Mouse (Mus musculus) lung, embryonic 14.5 days (tissue): Measurements from ENCODE around the gene Gm3424. TPM values are rescaled to one million over a fixed set of nuclear protein-coding genes. Genes with fewer than 3 reads are reported as not detected.
"Not testable (repeated sequence)": the region's sequence is repeated elsewhere in the genome, so short reads cannot be mapped to it uniquely, and the experiment has no call there.

ENCODE experiments used
- ATAC-seq: fragments of 200-750 bp; cut with Nextera tagmentation; 2 replicates; pipeline ENCODE4 v1.8.0; 2017; ENCODE audit warnings: mild to moderate bottlenecking, moderate TSS enrichment, moderate library complexity; ENCODE audit not compliant: insufficient read depth
- DNase-seq: peaks from one replicate; pipeline ENCODE4 v3.0.0-alpha.2; 2015
- H3K27ac ChIP-seq: fragments of 300-500 bp; sonication (generic); 2 replicates; pipeline ENCODE4 v1.5.1; 2014; ENCODE audit warnings: low read depth, mild to moderate bottlenecking, moderate library complexity
- H3K27me3 ChIP-seq: fragments of 300-500 bp; sonication (generic); 2 replicates; pipeline ENCODE4 v1.6.1; 2014; ENCODE audit warnings: low read length, control low read depth; ENCODE audit not compliant: insufficient read depth
- H3K36me3 ChIP-seq: fragments of 300-500 bp; sonication (generic); 2 replicates; pipeline ENCODE4 v1.6.1; 2014; ENCODE audit warnings: control low read depth; ENCODE audit not compliant: insufficient read depth
- H3K4me1 ChIP-seq: fragments of 300-500 bp; sonication (generic); 2 replicates; pipeline ENCODE4 v1.6.1; 2014; ENCODE audit warnings: antibody characterized with exemption, control low read depth; ENCODE audit not compliant: insufficient read depth
- H3K4me2 ChIP-seq: fragments of 300-500 bp; sonication (generic); 2 replicates; pipeline ENCODE4 v1.6.1; 2014; ENCODE audit warnings: mild to moderate bottlenecking
- H3K4me3 ChIP-seq: fragments of 300-500 bp; sonication (generic); 2 replicates; pipeline ENCODE4 v1.5.1; 2014; ENCODE audit warnings: low read depth, low read length
- H3K9ac ChIP-seq: fragments of 300-500 bp; sonication (generic); 2 replicates; pipeline ENCODE4 v1.6.1; 2014
- H3K9me3 ChIP-seq: fragments of 300-500 bp; sonication (generic); 2 replicates; pipeline ENCODE4 v1.6.1; 2016; ENCODE audit warnings: low read depth, low read length, control low read depth
- CTCF ChIP-seq: IDR thresholded peaks from 2 replicates; pipeline ENCODE4 v1.5.1; 2016; ENCODE audit warnings: antibody characterized with exemption, low read depth
- WGBS: fragments of 180-500 bp; shearing (Covaris S2); extraction: QIAGEN DNeasy Blood & Tissue Kit; methylation state at CpG from one replicate; pipeline ENCODE4 v1.1.7; 2014; 5-methylcytosine and 5-hydroxymethylcytosine counted together
- polyA plus RNA-seq: library from polyadenylated mRNA; unstranded; fragments of >200 nt; fragmentation: Nextera tagmentation; extraction: Ambion mirVana; gene quantifications from 2 replicates; pipeline ENCODE4 v1.2.1, GENCODE M21; 2014

Gene Gm3424
- not detected in 2 replicates for polyA plus RNA-seq

DNA sequence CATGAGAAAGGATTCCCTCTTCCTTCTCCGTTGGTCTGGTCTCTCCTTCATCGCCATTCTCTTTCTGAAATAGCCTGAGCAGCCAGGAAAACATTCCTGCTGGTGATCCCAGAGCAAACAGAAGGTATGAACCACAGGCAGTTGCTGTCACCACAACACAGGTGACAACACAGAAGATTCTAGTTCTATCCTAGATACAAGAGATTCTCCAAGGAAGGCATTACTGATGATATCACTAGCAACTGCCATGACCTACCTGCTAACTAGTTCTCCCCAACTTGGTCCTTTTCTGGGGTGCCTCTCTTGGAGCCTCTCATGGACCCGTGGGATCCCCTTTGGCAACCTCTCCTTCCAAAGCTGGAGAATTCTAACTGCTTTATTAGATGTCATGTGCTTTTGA is at the start of gene Gm3424:
Gene Gm3424, minus strand, starts transcription at position 101 of the 400 bp plus-strand sequence.
- not testable (repeated sequence) for H3K36me3 ChIP-seq, H3K9ac ChIP-seq, H3K4me2 ChIP-seq, H3K4me1 ChIP-seq, H3K27me3 ChIP-seq, H3K9me3 ChIP-seq, ATAC-seq, H3K27ac ChIP-seq, DNase-seq, H3K4me3 ChIP-seq
- no CpG with 5 or more reads among the region's 3 CpGs for WGBS

DNA sequence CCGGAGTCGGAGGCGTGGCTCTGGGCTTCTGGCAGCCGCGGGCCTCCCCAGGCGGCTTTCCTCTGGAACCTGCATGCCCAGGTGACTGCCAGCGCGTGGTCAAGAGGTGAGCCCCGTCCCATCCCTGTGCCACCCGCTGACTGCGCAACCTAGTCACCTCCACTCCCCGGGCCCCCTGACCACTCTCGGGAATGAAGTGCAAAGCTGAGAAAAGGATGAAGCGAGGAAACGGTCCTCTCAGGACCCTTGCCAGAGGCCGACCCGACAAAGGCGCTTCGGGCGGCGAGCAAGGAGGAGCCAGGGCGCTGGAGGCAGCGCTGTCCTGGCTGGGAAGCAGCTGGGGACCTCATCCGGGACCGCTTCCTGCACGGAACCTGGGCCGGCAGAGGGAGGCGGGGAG is 49.7 kb upstream of the Gm3424 start:
- not testable (repeated sequence) for ATAC-seq, H3K27me3 ChIP-seq, H3K9me3 ChIP-seq, H3K9ac ChIP-seq, H3K27ac ChIP-seq, H3K36me3 ChIP-seq, H3K4me1 ChIP-seq
- peak; percentile 26 for DNase-seq
- WGBS, result 2% methylated on average over 17 of the region's 28 CpGs
- Histone ChIP-seq H3K4me3 (peak overlapping the region; percentile 29), H3K4me2 (peak overlapping the region; percentile 57)

DNA sequence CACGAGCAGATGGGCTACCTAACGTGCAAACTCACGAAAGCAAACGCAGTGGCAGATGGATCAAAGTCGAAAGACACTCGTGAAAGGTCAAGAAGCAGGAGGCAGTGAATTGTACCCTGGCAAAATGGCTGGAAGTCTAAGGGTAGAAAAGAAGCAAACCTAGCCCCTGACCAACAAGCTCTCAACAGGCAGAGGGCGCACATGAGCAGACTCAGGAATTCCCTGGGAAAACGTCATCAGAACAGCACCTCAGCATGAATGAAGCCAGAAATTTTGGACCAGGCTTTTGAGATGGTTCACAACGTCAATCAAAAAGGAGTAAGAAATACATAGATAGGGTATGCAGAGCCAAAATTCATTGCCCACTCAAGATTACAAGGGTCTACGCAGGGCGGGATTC is 49.0 kb upstream of the Gm3424 start:
- H3K9ac ChIP-seq, ATAC-seq, H3K27ac ChIP-seq, H3K4me3 ChIP-seq, H3K9me3 ChIP-seq, H3K4me1 ChIP-seq, H3K4me2 ChIP-seq, H3K36me3 ChIP-seq, H3K27me3 ChIP-seq: not testable (repeated sequence)
- DNase-seq, result peak; percentile 78
- peak; percentile 63 for TF ChIP-seq CTCF
- WGBS, result 8% methylated on average over 5 of the region's 11 CpGs

DNA sequence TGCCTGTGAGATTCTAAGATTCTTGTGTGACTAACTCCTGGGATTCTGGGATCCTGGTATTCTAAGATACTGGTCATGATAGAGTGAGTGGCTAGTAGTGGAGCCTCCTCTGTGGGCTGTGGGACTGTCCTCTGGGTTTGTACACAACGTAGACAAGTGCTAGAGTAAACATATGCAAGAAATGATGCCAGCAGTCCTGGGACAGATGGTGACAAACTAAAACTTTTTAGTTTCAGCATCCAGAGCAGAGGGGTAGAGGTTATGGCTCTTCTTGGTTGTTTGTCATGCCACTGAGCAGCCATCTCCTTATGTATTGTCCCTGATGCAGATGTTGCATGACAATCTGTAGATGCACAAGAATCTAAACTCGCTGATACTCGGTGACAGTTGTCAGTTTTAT is 25.8 kb upstream of the Gm3424 start:
- H3K4me3 ChIP-seq, H3K36me3 ChIP-seq, H3K4me1 ChIP-seq, H3K9ac ChIP-seq, H3K27me3 ChIP-seq, H3K9me3 ChIP-seq, DNase-seq, ATAC-seq, H3K4me2 ChIP-seq, H3K27ac ChIP-seq: not testable (repeated sequence)
- WGBS, result 71% methylated on average over 3 of the region's 3 CpGs

DNA sequence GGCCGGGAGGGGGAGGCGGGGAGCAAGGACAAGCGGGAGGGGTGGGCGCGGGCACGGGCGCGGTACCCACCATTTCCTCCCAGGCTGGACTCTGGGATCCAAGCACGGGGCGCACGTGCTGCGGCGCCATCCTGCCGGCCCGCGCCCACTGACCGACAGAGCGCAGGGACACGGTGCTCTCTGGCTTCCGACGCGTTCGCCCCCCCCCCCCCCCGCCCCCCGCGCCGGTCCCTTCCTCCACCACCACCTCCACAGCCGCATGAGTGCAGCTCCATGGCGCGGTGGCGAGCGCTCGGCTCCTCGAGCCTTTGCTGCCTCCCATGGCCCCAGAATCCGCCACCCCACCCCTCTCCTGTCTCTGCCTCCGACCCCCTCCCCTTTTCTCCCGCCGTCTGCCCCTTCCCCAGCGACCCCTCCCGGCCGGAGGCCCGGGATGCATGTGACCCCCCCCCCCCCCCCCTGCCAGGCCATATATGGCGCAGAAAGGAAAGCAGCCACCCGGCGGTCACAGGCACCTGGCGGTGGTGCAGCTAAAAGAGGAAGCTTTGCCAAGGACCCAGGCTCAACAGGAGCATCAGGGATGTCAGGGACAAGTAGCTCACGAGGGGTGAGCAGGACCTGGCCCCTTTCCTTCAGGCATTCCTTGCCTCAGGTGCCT is 17.3 kb downstream of the Gm3424 start:
- not testable (repeated sequence) for H3K36me3 ChIP-seq, H3K9ac ChIP-seq, H3K9me3 ChIP-seq, H3K27ac ChIP-seq, H3K4me2 ChIP-seq, H3K4me3 ChIP-seq, H3K4me1 ChIP-seq, DNase-seq, H3K27me3 ChIP-seq
- WGBS, result no CpG with 5 or more reads among the region's 47 CpGs
- peak; percentile 62; the same call in 1 of the 2 replicates for ATAC-seq

DNA sequence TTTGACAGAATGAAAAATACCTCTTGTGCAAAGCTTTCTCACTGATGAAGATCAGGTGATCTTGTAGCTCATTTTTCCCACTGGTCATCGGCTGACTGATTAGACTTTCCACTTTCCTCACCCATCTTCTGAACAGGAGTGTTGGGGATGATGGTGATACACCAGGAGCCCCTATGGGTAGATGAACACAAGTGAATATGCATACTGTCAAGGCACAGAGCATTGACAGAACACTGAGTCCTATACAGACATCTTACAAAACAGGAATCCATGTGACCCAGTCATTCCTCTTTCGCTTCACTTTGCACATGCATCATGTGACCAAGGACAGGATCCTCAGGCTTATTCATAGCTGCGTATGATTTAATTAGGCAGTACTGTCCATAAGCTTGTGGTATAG is 22.2 kb downstream of the Gm3424 start, which contains the start of gene Gm3383:
Gene Gm3383, minus strand, starts transcription at position 101 of the 400 bp plus-strand sequence.
- WGBS, result no CpG with 5 or more reads among the region's 3 CpGs
- DNase-seq, ATAC-seq: not testable (repeated sequence)

More for the DNA sequence above, 22.2 kb downstream of the Gm3424 start, which contains the start of gene Gm3383:
- not testable (repeated sequence) for H3K4me3 ChIP-seq, H3K4me1 ChIP-seq, H3K4me2 ChIP-seq, H3K9ac ChIP-seq, H3K9me3 ChIP-seq, H3K27ac ChIP-seq, H3K27me3 ChIP-seq, H3K36me3 ChIP-seq

Other genes with a start within 250 kb of the Gm3424 start
- not detected in 2 replicates for gene Gm8265, start 197.3 kb downstream of the Gm3424 start, polyA plus RNA-seq
- gene Gm9603, start 142.9 kb downstream of the Gm3424 start, polyA plus RNA-seq, result not detected in 2 replicates
- 0.68 TPM in 1 of 2 replicates, not detected in the other for gene Gm3373, start 88.8 kb downstream of the Gm3424 start, polyA plus RNA-seq
- 0.53 and 1.0 TPM in 2 replicates for gene Gm3383, start 22.3 kb downstream of the Gm3424 start, polyA plus RNA-seq
- 0.15 and 0.28 TPM in 2 replicates for gene Gm8237, start 50.1 kb upstream of the Gm3424 start, polyA plus RNA-seq
- gene Gm3248, start 131.4 kb upstream of the Gm3424 start, polyA plus RNA-seq, result 0.46 and 0.62 TPM in 2 replicates
- not detected in 2 replicates for gene Gm3453, start 148.8 kb upstream of the Gm3424 start, polyA plus RNA-seq
- gene Gm6337, start 227.9 kb upstream of the Gm3424 start, polyA plus RNA-seq, result not detected in 2 replicates